Mouse (Mus musculus): ENCODE data around the gene Oxsr1. TPM values are rescaled to one million over a fixed set of nuclear protein-coding genes. Genes with fewer than 3 reads are reported as not detected.

Gene Oxsr1
- polyA plus RNA-seq, 1 experiment from 2014 or later = 11.7 TPM

DNA sequence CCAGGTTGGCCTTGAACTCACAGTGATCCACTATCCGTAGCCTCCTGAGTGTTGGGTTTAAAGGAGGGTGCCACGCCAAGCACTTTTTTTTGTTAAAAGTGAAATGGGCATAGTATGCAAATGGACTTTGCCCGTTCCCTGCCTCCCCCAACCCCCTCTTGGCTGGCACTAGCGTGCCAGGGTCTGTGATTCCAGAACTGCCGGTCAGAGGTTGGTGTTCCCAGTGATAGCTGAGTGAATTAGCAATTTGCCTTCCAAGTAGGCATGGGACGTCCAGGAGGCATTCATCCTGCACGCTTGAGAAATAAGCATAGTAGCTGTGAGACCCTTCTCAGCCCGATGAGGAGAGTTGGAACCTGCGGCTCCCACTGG, 35.8 kb upstream of the Oxsr1 start:
- H3K27me3 ChIP-seq (ENCODE audit: control insufficient read depth, insufficient read depth, low read length) = no peaks in the 10 kb centered on the region
- H3K4me3 ChIP-seq (ENCODE audit: control insufficient read depth in 1 of 2, insufficient read depth in 1 of 2, low read depth in 1 of 2, low read length in 2 of 2) = peak overlapping the region; percentile 75 to 94; a peak in 3 of 4 replicates
- H3K4me2 ChIP-seq (ENCODE audit: low read length) = peak overlapping the region; percentile 99
- H3K36me3 ChIP-seq (ENCODE audit: control insufficient read depth, insufficient read depth, low read length) = no peaks in the 10 kb centered on the region
- H3K9ac ChIP-seq (ENCODE audit: low read length) = peak overlapping the region; percentile 83
- ATAC-seq (ENCODE audit: insufficient number of reproducible peaks, insufficient read depth, low FRiP score, low read depth) = no peak
- no peaks in the 10 kb centered on the region for H3K9me3 ChIP-seq (ENCODE audit: control insufficient read depth, low read length)
- peaks cover 7 to 10% of the 10 kb centered on the region in 2 experiments; a peak in 3 of 4 replicates for H3K4me1 ChIP-seq (ENCODE audit: control insufficient read depth in 2 of 2, insufficient read depth in 2 of 2, low read length in 2 of 2)
- WGBS = 50% methylated on average over 9 of the region's 9 CpGs
- H3K27ac ChIP-seq (replicated peaks in 1 of 2; ENCODE audit: control insufficient read depth in 1 of 2, insufficient read depth in 1 of 2, low read depth in 2 of 2, low read length in 2 of 2) = no peak overlapping the region

- ATAC-seq (ENCODE audit: insufficient number of reproducible peaks, insufficient read depth, low FRiP score, low read depth) = peak; percentile 85
- Histone ChIP-seq H3K36me3 (ENCODE audit: control insufficient read depth, insufficient read depth, low read length) (no peaks in the 10 kb centered on the region), H3K9ac (ENCODE audit: low read length) (peak within 1 kb of the TSS; percentile 83), H3K4me1 (ENCODE audit: control insufficient read depth in 2 of 2, insufficient read depth in 2 of 2, low read length in 2 of 2) (peaks cover 2 to 5% of the 10 kb centered on the region in 2 experiments; a peak in 2 of 4 replicates), H3K4me3 (ENCODE audit: control insufficient read depth in 1 of 2, insufficient read depth in 1 of 2, low read depth in 1 of 2, low read length in 2 of 2) (peak within 1 kb of the TSS; percentile 75 to 94), H3K27ac (replicated peaks in 1 of 2; ENCODE audit: control insufficient read depth in 1 of 2, insufficient read depth in 1 of 2, low read depth in 2 of 2, low read length in 2 of 2) (no peak within 1 kb of the TSS), H3K4me2 (ENCODE audit: low read length) (peak within 1 kb of the TSS; percentile 99), H3K27me3 (ENCODE audit: control insufficient read depth, insufficient read depth, low read length) (no peaks in the 10 kb centered on the region), H3K9me3 (ENCODE audit: control insufficient read depth, low read length) (no peaks in the 10 kb centered on the region)
- 2% methylated on average over 64 of the region's 65 CpGs for WGBS
Measured at GRCm38 (mm10) chr9:119357331-119358057, 35.3 kb upstream of the Oxsr1 start, which contains the start of gene Xylb. Gene Xylb, plus strand, starts transcription at chr9:119357381.

GRCm38 (mm10) chr9:119355943-119356342, 33.7 kb upstream of the Oxsr1 start:
- Histone ChIP-seq H3K9me3 (ENCODE audit: control insufficient read depth, low read length) (no peaks in the 10 kb centered on the region), H3K9ac (ENCODE audit: low read length) (no peak overlapping the region), H3K27ac (replicated peaks in 1 of 2; ENCODE audit: control insufficient read depth in 1 of 2, insufficient read depth in 1 of 2, low read depth in 2 of 2, low read length in 2 of 2) (no peak overlapping the region), H3K36me3 (ENCODE audit: control insufficient read depth, insufficient read depth, low read length) (peaks cover 6% of the 10 kb centered on the region), H3K4me2 (ENCODE audit: low read length) (no peak overlapping the region), H3K27me3 (ENCODE audit: control insufficient read depth, insufficient read depth, low read length) (no peaks in the 10 kb centered on the region), H3K4me1 (ENCODE audit: control insufficient read depth in 2 of 2, insufficient read depth in 2 of 2, low read length in 2 of 2) (peaks cover 0 to 5% of the 10 kb centered on the region in 2 experiments; a peak in 1 of 4 replicates), H3K4me3 (ENCODE audit: control insufficient read depth in 1 of 2, insufficient read depth in 1 of 2, low read depth in 1 of 2, low read length in 2 of 2) (no peak overlapping the region)
- ATAC-seq (ENCODE audit: insufficient number of reproducible peaks, insufficient read depth, low FRiP score, low read depth) = no peak
- 78% methylated on average over 6 of the region's 6 CpGs for WGBS

DNA sequence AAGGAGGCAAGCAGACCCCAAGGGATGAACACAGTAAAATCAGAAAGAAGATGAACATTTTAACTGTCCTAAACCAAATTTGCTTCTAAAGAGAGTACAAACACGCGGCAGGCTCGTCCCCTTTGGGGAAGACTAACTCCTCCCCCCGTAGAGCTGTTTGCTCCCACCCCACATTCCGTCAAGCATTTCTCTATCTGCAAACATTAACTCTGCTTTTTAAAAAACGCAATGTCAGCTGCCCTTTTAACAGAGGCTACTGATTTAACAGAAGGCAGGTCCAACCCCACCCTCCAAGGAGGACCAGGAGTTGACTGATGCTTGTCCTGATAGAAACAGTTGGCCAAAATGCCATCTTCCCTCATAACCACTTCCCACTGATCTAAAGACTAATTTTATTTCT, 31.7 kb upstream of the Oxsr1 start:
- H3K9me3 ChIP-seq (ENCODE audit: control insufficient read depth, low read length) = no peaks in the 10 kb centered on the region
- no peaks in the 10 kb centered on the region for H3K27me3 ChIP-seq (ENCODE audit: control insufficient read depth, insufficient read depth, low read length)
- WGBS = 80% methylated on average over 6 of the region's 6 CpGs
- H3K27ac ChIP-seq (replicated peaks in 1 of 2; ENCODE audit: control insufficient read depth in 1 of 2, insufficient read depth in 1 of 2, low read depth in 2 of 2, low read length in 2 of 2) = no peak overlapping the region
- ATAC-seq (ENCODE audit: insufficient number of reproducible peaks, insufficient read depth, low FRiP score, low read depth) = no peak
- no peak overlapping the region for H3K4me3 ChIP-seq (ENCODE audit: control insufficient read depth in 1 of 2, insufficient read depth in 1 of 2, low read depth in 1 of 2, low read length in 2 of 2)
- H3K36me3 ChIP-seq (ENCODE audit: control insufficient read depth, insufficient read depth, low read length) = peaks cover 20% of the 10 kb centered on the region
- peaks cover 0 to 5% of the 10 kb centered on the region in 2 experiments; a peak in 1 of 4 replicates for H3K4me1 ChIP-seq (ENCODE audit: control insufficient read depth in 2 of 2, insufficient read depth in 2 of 2, low read length in 2 of 2)
- no peak overlapping the region for H3K4me2 ChIP-seq (ENCODE audit: low read length)
- H3K9ac ChIP-seq (ENCODE audit: low read length) = no peak overlapping the region

DNA sequence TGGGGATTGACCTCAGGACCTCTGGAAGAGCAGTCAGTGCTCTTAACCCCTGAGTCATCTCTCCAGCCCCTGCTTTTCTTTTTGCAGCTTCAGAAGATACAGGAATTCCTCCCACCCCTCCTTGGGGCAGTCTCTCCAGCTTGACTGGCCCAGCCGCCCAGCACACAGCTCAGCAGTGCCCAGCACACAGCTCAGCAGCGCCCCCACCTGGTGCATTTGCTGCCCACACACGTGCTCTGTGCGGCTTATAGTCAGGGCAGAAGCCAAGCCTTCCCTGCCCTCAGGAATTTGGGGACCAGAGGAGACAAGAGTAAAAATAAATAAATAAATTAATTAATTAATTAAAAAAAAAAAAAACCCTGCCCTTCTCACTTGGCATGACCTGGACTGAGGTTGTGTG, 29.8 kb upstream of the Oxsr1 start:
- peak; percentile 58; the same call in 1 of the 2 replicates for ATAC-seq (ENCODE audit: insufficient number of reproducible peaks, insufficient read depth, low FRiP score, low read depth)
- no peak overlapping the region for H3K27ac ChIP-seq (replicated peaks in 1 of 2; ENCODE audit: control insufficient read depth in 1 of 2, insufficient read depth in 1 of 2, low read depth in 2 of 2, low read length in 2 of 2)
- WGBS = 22% methylated on average over 4 of the region's 4 CpGs
- no peak overlapping the region for H3K4me3 ChIP-seq (ENCODE audit: control insufficient read depth in 1 of 2, insufficient read depth in 1 of 2, low read depth in 1 of 2, low read length in 2 of 2)
- no peaks in the 10 kb centered on the region; a peak in 1 of 4 replicates for H3K4me1 ChIP-seq (ENCODE audit: control insufficient read depth in 2 of 2, insufficient read depth in 2 of 2, low read length in 2 of 2)
- H3K9me3 ChIP-seq (ENCODE audit: control insufficient read depth, low read length) = no peaks in the 10 kb centered on the region
- peaks cover 36% of the 10 kb centered on the region for H3K36me3 ChIP-seq (ENCODE audit: control insufficient read depth, insufficient read depth, low read length)
- no peaks in the 10 kb centered on the region for H3K27me3 ChIP-seq (ENCODE audit: control insufficient read depth, insufficient read depth, low read length)
- no peak overlapping the region for H3K4me2 ChIP-seq (ENCODE audit: low read length)
- no peak overlapping the region for H3K9ac ChIP-seq (ENCODE audit: low read length)

- H3K9me3 ChIP-seq (ENCODE audit: control insufficient read depth, low read length) = no peaks in the 10 kb centered on the region
- peaks cover 45% of the 10 kb centered on the region for H3K36me3 ChIP-seq (ENCODE audit: control insufficient read depth, insufficient read depth, low read length)
- H3K27me3 ChIP-seq (ENCODE audit: control insufficient read depth, insufficient read depth, low read length) = no peaks in the 10 kb centered on the region
- no peaks in the 10 kb centered on the region for H3K4me1 ChIP-seq (ENCODE audit: control insufficient read depth in 2 of 2, insufficient read depth in 2 of 2, low read length in 2 of 2)
- H3K27ac ChIP-seq (replicated peaks in 1 of 2; ENCODE audit: control insufficient read depth in 1 of 2, insufficient read depth in 1 of 2, low read depth in 2 of 2, low read length in 2 of 2) = no peak overlapping the region
- WGBS = 90% methylated on average over 10 of the region's 10 CpGs
- ATAC-seq (ENCODE audit: insufficient number of reproducible peaks, insufficient read depth, low FRiP score, low read depth) = no peak
- no peak overlapping the region for H3K4me3 ChIP-seq (ENCODE audit: control insufficient read depth in 1 of 2, insufficient read depth in 1 of 2, low read depth in 1 of 2, low read length in 2 of 2)
- H3K9ac ChIP-seq (ENCODE audit: low read length) = no peak overlapping the region
- H3K4me2 ChIP-seq (ENCODE audit: low read length) = no peak overlapping the region
Measured at GRCm38 (mm10) chr9:119350947-119351705, 28.9 kb upstream of the Oxsr1 start.

GRCm38 (mm10) chr9:119350531-119350930, 28.3 kb upstream of the Oxsr1 start:
- no peak for ATAC-seq (ENCODE audit: insufficient number of reproducible peaks, insufficient read depth, low FRiP score, low read depth)

More at GRCm38 (mm10) chr9:119350531-119350930, 28.3 kb upstream of the Oxsr1 start:
- Histone ChIP-seq H3K9me3 (ENCODE audit: control insufficient read depth, low read length) (no peaks in the 10 kb centered on the region), H3K4me2 (ENCODE audit: low read length) (no peak overlapping the region), H3K27ac (replicated peaks in 1 of 2; ENCODE audit: control insufficient read depth in 1 of 2, insufficient read depth in 1 of 2, low read depth in 2 of 2, low read length in 2 of 2) (no peak overlapping the region), H3K4me1 (ENCODE audit: control insufficient read depth in 2 of 2, insufficient read depth in 2 of 2, low read length in 2 of 2) (no peaks in the 10 kb centered on the region), H3K4me3 (ENCODE audit: control insufficient read depth in 1 of 2, insufficient read depth in 1 of 2, low read depth in 1 of 2, low read length in 2 of 2) (no peak overlapping the region), H3K27me3 (ENCODE audit: control insufficient read depth, insufficient read depth, low read length) (no peaks in the 10 kb centered on the region), H3K9ac (ENCODE audit: low read length) (no peak overlapping the region), H3K36me3 (ENCODE audit: control insufficient read depth, insufficient read depth, low read length) (peaks cover 51% of the 10 kb centered on the region)
- WGBS = 89% methylated on average over 3 of the region's 3 CpGs

All from heart, embryonic 14.5 days (tissue).